Mouse (Mus musculus): ENCODE measurements at regions not wholly inside any gene's neighbourhood (a gene's known extent, or its start where the extent isn't known, plus 50 kb on each side); places are given as distances from the start of the nearest gene placed in this dataset.

- TF ChIP-seq EP300 (optimal IDR thresholded peaks at IDR 0.05): no peak
- no peak for TF ChIP-seq CTCF (IDR thresholded peaks at IDR 0.05; ENCODE audit: low read depth)
Observed at GRCm38 (mm10) chr17:51408367-51408766, 229.2 kb upstream of the Tbc1d5 start.
